Mouse (Mus musculus) left cerebral cortex, postnatal 25 days (tissue): ENCODE measurements at regions not wholly inside any gene's neighbourhood (a gene's known extent, or its start where the extent isn't known, plus 50 kb on each side); places are given as distances from the start of the nearest gene placed in this dataset.
A peak's percentile ranks its signal among the peaks of the same experiment; 100 is the strongest.

Experiments used
- DNase-seq, 2 experiments: peaks; one replicate each; pipeline ENCODE4 v3.0.0; 2022; ENCODE audit warnings: low spot score in 2 of 2, mixed read lengths in 1 of 2
- intact Hi-C: fragments of 180-260 bp; cut with DNase I; formaldehyde crosslinking; loops from one replicate; pipeline ENCODE4 v1.15.1; 2025

- intact Hi-C loops, result no loop called here
- DNase-seq, result peak in 1 of 2 experiments; percentile 11
Observed at GRCm38 (mm10) chr7:134527351-134527750, 141.9 kb upstream of the D7Ertd443e start.

- intact Hi-C loops, result no loop called here
- DNase-seq, result no peak
Observed at GRCm38 (mm10) chr7:134528026-134528425, 142.4 kb upstream of the Dock1 start.

GRCm38 (mm10) chr7:134534821-134535220 is 135.6 kb upstream of the Dock1 start:
- no peak for DNase-seq
- intact Hi-C loops, result no loop called here

- DNase-seq, result no peak
- intact Hi-C loops, result no loop called here
Observed at GRCm38 (mm10) chr7:134541699-134542098, 128.8 kb upstream of the Dock1 start.

GRCm38 (mm10) chr7:134546187-134546586 is 124.3 kb upstream of the Dock1 start:
- no peak for DNase-seq
- intact Hi-C loops, result no loop called here

- intact Hi-C loops, result no loop called here
- no peak for DNase-seq
Observed at GRCm38 (mm10) chr7:134549286-134549919, 121.1 kb upstream of the Dock1 start.

GRCm38 (mm10) chr7:134550221-134550809 is 120.1 kb upstream of the Dock1 start:
- intact Hi-C loops, result no loop called here
- peak; percentile 17 to 36 for DNase-seq

GRCm38 (mm10) chr7:134552051-134552451 is 118.4 kb upstream of the Dock1 start:
- DNase-seq, result peak in 1 of 2 experiments; percentile 14
- intact Hi-C loops, result no loop called here

- intact Hi-C loops, result no loop called here
- peak in 1 of 2 experiments; percentile 34 for DNase-seq
Observed at GRCm38 (mm10) chr7:134556061-134556460, 114.4 kb upstream of the Dock1 start.

- intact Hi-C loops, result loop anchor here (2.0 to 10.0 kb wide), 3 partner anchors 192 to 710 kb away; no protein-coding TSS in a partner anchor
- peak; percentile 61 to 78 for DNase-seq
Observed at GRCm38 (mm10) chr7:134566322-134566721, 104.1 kb upstream of the Dock1 start.

- DNase-seq, result no peak
- intact Hi-C loops, result loop anchor here (10.0 kb wide), 2 partner anchors 194 to 304 kb away; no protein-coding TSS in a partner anchor
Observed at GRCm38 (mm10) chr7:134569247-134569646, 101.2 kb upstream of the Dock1 start.

- intact Hi-C loops, result no loop called here
- no peak for DNase-seq
Observed at GRCm38 (mm10) chr7:134570176-134570810, 100.2 kb upstream of the Dock1 start.

- intact Hi-C loops, result no loop called here
- no peak for DNase-seq
Observed at GRCm38 (mm10) chr7:134581746-134582145, 88.7 kb upstream of the Dock1 start.

- DNase-seq, result no peak
- intact Hi-C loops, result no loop called here
Observed at GRCm38 (mm10) chr7:134585478-134585877, 85.0 kb upstream of the Dock1 start.

GRCm38 (mm10) chr7:134586990-134587389 is 83.5 kb upstream of the Dock1 start:
- intact Hi-C loops, result no loop called here
- DNase-seq, result no peak

- no peak for DNase-seq
- intact Hi-C loops, result no loop called here
Observed at GRCm38 (mm10) chr7:134607886-134608285, 62.6 kb upstream of the Dock1 start.

- intact Hi-C loops, result no loop called here
- DNase-seq, result no peak
Observed at GRCm38 (mm10) chr7:134610159-134610558, 60.3 kb upstream of the Dock1 start.

GRCm38 (mm10) chr7:134611371-134611770 is 59.1 kb upstream of the Dock1 start:
- DNase-seq, result no peak

GRCm38 (mm10) chr7:134612175-134612633 is 58.2 kb upstream of the Dock1 start:
- intact Hi-C loops, result no loop called here
- DNase-seq, result peak; percentile 14 to 47

More at GRCm38 (mm10) chr7:134611371-134611770, 59.1 kb upstream of the Dock1 start:
- intact Hi-C loops, result no loop called here

- intact Hi-C loops, result no loop called here
- DNase-seq, result no peak
Observed at GRCm38 (mm10) chr7:134619220-134619975, 51.1 kb upstream of the Dock1 start.
